Mouse (Mus musculus) embryonic fibroblast, embryonic 13.5 days (primary cell): ENCODE measurements around the gene Stab2. TPM values are rescaled to one million over a fixed set of nuclear protein-coding genes. Genes with fewer than 3 reads are reported as not detected.

ENCODE experiments used
- H3K27ac ChIP-seq: 2 replicates; pipeline ENCODE4 v1.5.1; 2012; ENCODE audit warnings: low read length, control low read depth, inconsistent platforms; ENCODE audit not compliant: insufficient read depth
- H3K4me1 ChIP-seq: 2 replicates; pipeline ENCODE4 v1.6.1; 2011; ENCODE audit warnings: low read length; ENCODE audit not compliant: control insufficient read depth, insufficient read depth
- H3K4me3 ChIP-seq: 2 replicates; pipeline ENCODE4 v1.5.1; 2011; ENCODE audit warnings: mild to moderate bottlenecking, control low read depth, low read length; ENCODE audit not compliant: insufficient read depth
- CTCF ChIP-seq: IDR thresholded peaks from 2 replicates; pipeline ENCODE4 v1.5.1; 2011; ENCODE audit warnings: mild to moderate bottlenecking, control low read depth, low read length, moderate library complexity, borderline replicate concordance; ENCODE audit not compliant: insufficient read depth
- POLR2A ChIP-seq: IDR thresholded peaks from 2 replicates; pipeline ENCODE4 v1.6.1; 2011; ENCODE audit warnings: low read depth, mild to moderate bottlenecking, control low read depth, low read length, moderate library complexity
- polyA plus RNA-seq: library from polyadenylated mRNA; stranded (reverse); fragments of >200 nt; gene quantifications from 2 replicates; pipeline ENCODE4 v1.2.4, GENCODE M21; 2011; ENCODE audit warnings: low read depth; ENCODE audit not compliant: missing spikeins, insufficient read length

Gene Stab2
- polyA plus RNA-seq, 1 experiment = not detected

GRCm38 (mm10) chr10:86915595-86915994, 92.2 kb downstream of the Stab2 start:
- 0 out of 2 replicates have a peak, but pooled peaks cover under 1% of the 10 kb centered on the region for H3K4me1 ChIP-seq
- TF ChIP-seq CTCF (no peak), POLR2A (no peak)
- H3K4me3 ChIP-seq = no peak overlapping the region
- no peak overlapping the region for H3K27ac ChIP-seq

- TF ChIP-seq POLR2A (no peak), CTCF (no peak)
- H3K4me3 ChIP-seq = no peak overlapping the region
- no peak overlapping the region for H3K27ac ChIP-seq
- H3K4me1 ChIP-seq = no peaks in the 10 kb centered on the region
These were observed 99.3 kb downstream of the Stab2 start for GRCm38 (mm10) chr10:86908562-86908961.

GRCm38 (mm10) chr10:86907043-86907442, 100.8 kb downstream of the Stab2 start:
- Histone ChIP-seq H3K4me1 (no peaks in the 10 kb centered on the region), H3K27ac (no peak overlapping the region), H3K4me3 (no peak overlapping the region)
- TF ChIP-seq CTCF (no peak), POLR2A (no peak)

- TF ChIP-seq POLR2A (no peak), CTCF (no peak)
- no peak overlapping the region for H3K27ac ChIP-seq
- H3K4me1 ChIP-seq = no peaks in the 10 kb centered on the region
- H3K4me3 ChIP-seq = no peak overlapping the region
These were observed 112.3 kb downstream of the Stab2 start for GRCm38 (mm10) chr10:86895531-86895930.

GRCm38 (mm10) chr10:86891066-86891465, 116.8 kb downstream of the Stab2 start:
- no peaks in the 10 kb centered on the region for H3K4me1 ChIP-seq
- H3K27ac ChIP-seq = no peak overlapping the region
- no peak overlapping the region for H3K4me3 ChIP-seq
- no peak for TF ChIP-seq CTCF
- TF ChIP-seq POLR2A = no peak

GRCm38 (mm10) chr10:86890166-86890930, 117.5 kb downstream of the Stab2 start:
- H3K4me3 ChIP-seq = no peak overlapping the region
- TF ChIP-seq CTCF = no peak
- no peak for TF ChIP-seq POLR2A
- no peaks in the 10 kb centered on the region for H3K4me1 ChIP-seq
- H3K27ac ChIP-seq = no peak overlapping the region

- Histone ChIP-seq H3K4me3 (no peak overlapping the region), H3K27ac (no peak overlapping the region), H3K4me1 (no peaks in the 10 kb centered on the region)
- TF ChIP-seq CTCF = no peak
- TF ChIP-seq POLR2A = no peak
These were observed 118.4 kb downstream of the Stab2 start for GRCm38 (mm10) chr10:86889440-86889839.

- Histone ChIP-seq H3K27ac (no peak overlapping the region), H3K4me1 (no peaks in the 10 kb centered on the region), H3K4me3 (no peak overlapping the region)
- no peak for TF ChIP-seq CTCF
- TF ChIP-seq POLR2A = no peak
These were observed 121.4 kb downstream of the Stab2 start for GRCm38 (mm10) chr10:86886434-86886833.

GRCm38 (mm10) chr10:86881448-86881847, 126.4 kb downstream of the Stab2 start:
- Histone ChIP-seq H3K4me1 (no peaks in the 10 kb centered on the region), H3K27ac (no peak overlapping the region), H3K4me3 (no peak overlapping the region)
- TF ChIP-seq POLR2A (no peak), CTCF (no peak)

- Histone ChIP-seq H3K4me3 (no peak overlapping the region), H3K27ac (no peak overlapping the region), H3K4me1 (no peaks in the 10 kb centered on the region)
- TF ChIP-seq POLR2A = no peak
- TF ChIP-seq CTCF = no peak
These were observed 127.6 kb downstream of the Stab2 start for GRCm38 (mm10) chr10:86880071-86880806.

GRCm38 (mm10) chr10:86878721-86879120, 129.1 kb downstream of the Stab2 start:
- no peak overlapping the region for H3K4me3 ChIP-seq
- no peaks in the 10 kb centered on the region for H3K4me1 ChIP-seq
- H3K27ac ChIP-seq = no peak overlapping the region
- TF ChIP-seq POLR2A (no peak), CTCF (no peak)
